Mouse (Mus musculus) layer of hippocampus, adult 9-11 months (tissue): ENCODE data around the gene 1700016K19Rik.

ENCODE experiments used
- DNase-seq: peaks from one replicate; pipeline ENCODE4 v3.0.0; 2022

1700016K19Rik gene

GRCm38 (mm10) chr11:75999440-76000155 lies at the start of gene 1700016K19Rik:
1700016K19Rik (plus strand) TSS chr11:75999912.
- peak; percentile 76 for DNase-seq

GRCm38 (mm10) chr11:75950459-75950858 lies 49.3 kb upstream of the 1700016K19Rik start:
- no peak for DNase-seq

GRCm38 (mm10) chr11:75951895-75952294 lies 47.8 kb upstream of the 1700016K19Rik start:
- DNase-seq: no peak

- no peak for DNase-seq
These were observed 44.8 kb upstream of the 1700016K19Rik start for GRCm38 (mm10) chr11:75954896-75955295.

- DNase-seq: no peak
These were observed 43.1 kb upstream of the 1700016K19Rik start for GRCm38 (mm10) chr11:75956651-75957050.

GRCm38 (mm10) chr11:75957124-75957832 lies 42.4 kb upstream of the 1700016K19Rik start:
- no peak for DNase-seq

- no peak for DNase-seq
These were observed 37.9 kb upstream of the 1700016K19Rik start for GRCm38 (mm10) chr11:75961782-75962181.

- peak; percentile 47 for DNase-seq
These were observed 35.8 kb upstream of the 1700016K19Rik start for GRCm38 (mm10) chr11:75963730-75964475.

GRCm38 (mm10) chr11:75964476-75964730 lies 35.3 kb upstream of the 1700016K19Rik start:
- no peak for DNase-seq

GRCm38 (mm10) chr11:75965674-75966400 lies 33.9 kb upstream of the 1700016K19Rik start:
- DNase-seq: no peak

GRCm38 (mm10) chr11:75966401-75967372 lies 33.0 kb upstream of the 1700016K19Rik start:
- peak; percentile 35 for DNase-seq

GRCm38 (mm10) chr11:75968761-75969160 lies 31.0 kb upstream of the 1700016K19Rik start:
- DNase-seq: no peak

GRCm38 (mm10) chr11:75970629-75971028 lies 29.1 kb upstream of the 1700016K19Rik start:
- no peak for DNase-seq

- peak; percentile 38 for DNase-seq
These were observed 27.5 kb upstream of the 1700016K19Rik start for GRCm38 (mm10) chr11:75972188-75972587.

- DNase-seq: no peak
These were observed 26.7 kb upstream of the 1700016K19Rik start for GRCm38 (mm10) chr11:75972916-75973567.

GRCm38 (mm10) chr11:75973988-75974387 lies 25.7 kb upstream of the 1700016K19Rik start:
- no peak for DNase-seq

- DNase-seq: no peak
These were observed 23.0 kb upstream of the 1700016K19Rik start for GRCm38 (mm10) chr11:75976748-75977147.

GRCm38 (mm10) chr11:75978051-75978450 lies 21.7 kb upstream of the 1700016K19Rik start:
- no peak for DNase-seq

GRCm38 (mm10) chr11:75980413-75980812 lies 19.3 kb upstream of the 1700016K19Rik start:
- DNase-seq: no peak

- DNase-seq: no peak
These were observed 16.5 kb upstream of the 1700016K19Rik start for GRCm38 (mm10) chr11:75983194-75983593.

GRCm38 (mm10) chr11:75984581-75984980 lies 15.1 kb upstream of the 1700016K19Rik start:
- no peak for DNase-seq
